Mouse (Mus musculus) heart, adult 8-10 months (tissue): ENCODE results near the gene Gmppb. TPM values are rescaled to one million over a fixed set of nuclear protein-coding genes. Genes with fewer than 3 reads are reported as not detected.
A peak's percentile ranks its signal among the peaks of the same experiment; 100 is the strongest.

Source experiments
- DNase-seq: peaks from one replicate; pipeline ENCODE4 v3.0.0; 2022; ENCODE audit warnings: low spot score
- total RNA-seq, 4 experiments: library from RNA; stranded (reverse); gene quantifications; 2 replicates each; pipeline ENCODE4 v1.2.4; 2022

The Gmppb gene
- total RNA-seq, 4 experiments from 2014 or later, result 7.3 to 9.6 (median 9.0) TPM

- no peak for DNase-seq
Measured at GRCm38 (mm10) chr9:108051184-108051930, 2.3 kb downstream of the Gmppb start.

- DNase-seq, result no peak
Measured at GRCm38 (mm10) chr9:108051931-108052220, 2.8 kb downstream of the Gmppb start.

GRCm38 (mm10) chr9:108052411-108052810, 3.4 kb downstream of the Gmppb start:
- DNase-seq, result no peak

GRCm38 (mm10) chr9:108052885-108053664, 4.0 kb downstream of the Gmppb start, which contains the start of gene Amigo3:
Gene Amigo3 (plus strand): TSS chr9:108053159.
- DNase-seq, result peak; percentile 98

GRCm38 (mm10) chr9:108053665-108054225, 4.7 kb downstream of the Gmppb start:
- DNase-seq, result no peak

- no peak for DNase-seq
Measured at GRCm38 (mm10) chr9:108054331-108055040, 5.4 kb downstream of the Gmppb start.

GRCm38 (mm10) chr9:108055061-108055460, 6.0 kb downstream of the Gmppb start:
- no peak for DNase-seq

GRCm38 (mm10) chr9:108055661-108056237, 6.7 kb downstream of the Gmppb start:
- DNase-seq, result no peak

- no peak for DNase-seq
Measured at GRCm38 (mm10) chr9:108056361-108057261, 7.6 kb downstream of the Gmppb start.

GRCm38 (mm10) chr9:108057262-108057562, 8.2 kb downstream of the Gmppb start:
- no peak for DNase-seq

- no peak for DNase-seq
Measured at GRCm38 (mm10) chr9:108058291-108058690, 9.2 kb downstream of the Gmppb start.

GRCm38 (mm10) chr9:108062142-108062541, 13.1 kb downstream of the Gmppb start:
- DNase-seq, result no peak

- no peak for DNase-seq
Measured at GRCm38 (mm10) chr9:108063361-108063760, 14.3 kb downstream of the Gmppb start.

GRCm38 (mm10) chr9:108065491-108066011, 16.5 kb downstream of the Gmppb start:
- DNase-seq, result peak; percentile 49

- no peak for DNase-seq
Measured at GRCm38 (mm10) chr9:108067199-108067598, 18.2 kb downstream of the Gmppb start.

GRCm38 (mm10) chr9:108067900-108068299, 18.9 kb downstream of the Gmppb start:
- DNase-seq, result peak; percentile 90

- DNase-seq, result no peak
Measured at GRCm38 (mm10) chr9:108069007-108069406, 20.0 kb downstream of the Gmppb start.

GRCm38 (mm10) chr9:108069529-108069928, 20.5 kb downstream of the Gmppb start:
- DNase-seq, result no peak

GRCm38 (mm10) chr9:108071801-108072200, 22.8 kb downstream of the Gmppb start:
- no peak for DNase-seq

- no peak for DNase-seq
Measured at GRCm38 (mm10) chr9:108072481-108072924, 23.5 kb downstream of the Gmppb start.
